Mouse (Mus musculus): ENCODE data around the gene Synm.

Synm gene

GRCm38 (mm10) chr7:67701252-67701914 lies 58.2 kb downstream of the Synm start:
- no peak for ATAC-seq (ENCODE audit: insufficient number of reproducible peaks, low FRiP score, low TSS enrichment)

DNA sequence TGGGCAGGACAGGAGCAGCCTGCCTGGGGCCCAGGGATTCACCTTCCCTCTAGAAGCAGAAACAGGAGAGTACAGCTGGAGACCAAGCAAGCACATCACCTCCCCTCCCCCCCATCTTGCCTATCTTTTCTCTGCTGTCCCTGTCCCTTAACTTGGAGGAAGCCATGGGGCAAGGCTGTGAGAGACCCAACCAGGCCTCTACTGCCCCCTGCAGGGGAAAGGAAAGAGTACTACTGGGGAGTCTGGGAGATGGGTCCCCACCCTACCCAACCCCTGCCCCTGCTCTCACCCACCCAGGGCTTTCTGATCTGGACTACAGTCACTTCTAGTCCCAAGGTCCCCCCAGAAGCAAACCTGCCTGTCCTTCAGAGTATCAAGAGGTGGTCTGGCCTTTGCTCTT lies 58.7 kb downstream of the Synm start:
- ATAC-seq (ENCODE audit: insufficient number of reproducible peaks, low FRiP score, low TSS enrichment), result no peak

DNA sequence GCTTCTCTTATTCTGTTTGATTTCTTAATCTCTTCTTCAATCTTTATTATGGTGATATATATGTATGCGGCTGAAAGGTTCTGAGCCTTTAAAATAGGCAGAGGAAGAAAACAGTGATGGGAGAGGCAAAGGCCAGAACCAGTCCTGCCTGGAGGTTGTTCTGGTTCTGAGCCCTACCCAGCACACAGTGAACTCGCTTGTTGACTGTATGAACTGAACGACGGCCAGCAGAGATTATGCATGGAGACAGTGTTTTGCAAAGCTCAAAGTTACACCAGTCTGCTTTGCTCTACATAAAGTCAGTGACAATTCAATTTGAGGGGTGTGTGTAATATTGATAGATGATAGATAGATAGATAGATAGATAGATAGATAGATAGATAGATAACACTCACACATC lies 60.2 kb downstream of the Synm start:
- no peak for ATAC-seq (ENCODE audit: insufficient number of reproducible peaks, low FRiP score, low TSS enrichment)

DNA sequence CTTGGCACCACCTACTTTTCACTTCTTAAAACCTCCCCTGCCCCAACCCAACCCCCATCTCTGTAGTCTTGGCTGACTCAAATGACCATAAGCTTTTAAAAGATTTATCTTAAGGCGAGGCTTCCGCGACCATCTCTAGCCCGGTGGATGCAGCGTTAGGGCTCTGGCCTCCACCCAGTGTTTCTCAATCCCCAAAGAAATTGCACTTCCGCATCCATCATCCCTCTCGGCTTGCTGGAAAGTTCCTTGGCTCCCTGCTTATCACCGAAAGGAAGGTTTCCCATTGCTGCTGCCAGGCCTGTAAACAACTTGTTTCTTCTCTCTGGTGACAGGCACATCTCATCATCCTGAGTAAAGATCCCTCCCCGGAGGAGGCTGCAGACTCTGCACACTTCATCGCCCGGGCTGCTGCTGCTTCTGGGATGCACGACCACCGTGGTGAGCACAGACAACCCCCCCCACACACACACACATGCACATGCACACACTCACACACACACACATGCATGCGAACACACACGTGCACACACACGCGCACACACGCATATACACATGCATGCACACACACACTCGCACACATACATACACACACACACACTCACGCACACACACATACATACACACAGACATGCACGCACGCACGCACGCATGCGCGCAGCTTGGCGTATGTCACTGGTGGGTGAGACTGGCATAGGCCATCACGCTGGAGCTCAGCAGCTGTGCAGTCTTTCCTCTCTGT lies 61.5 kb downstream of the Synm start:
- ATAC-seq (ENCODE audit: insufficient number of reproducible peaks, low FRiP score, low TSS enrichment), result no peak

DNA sequence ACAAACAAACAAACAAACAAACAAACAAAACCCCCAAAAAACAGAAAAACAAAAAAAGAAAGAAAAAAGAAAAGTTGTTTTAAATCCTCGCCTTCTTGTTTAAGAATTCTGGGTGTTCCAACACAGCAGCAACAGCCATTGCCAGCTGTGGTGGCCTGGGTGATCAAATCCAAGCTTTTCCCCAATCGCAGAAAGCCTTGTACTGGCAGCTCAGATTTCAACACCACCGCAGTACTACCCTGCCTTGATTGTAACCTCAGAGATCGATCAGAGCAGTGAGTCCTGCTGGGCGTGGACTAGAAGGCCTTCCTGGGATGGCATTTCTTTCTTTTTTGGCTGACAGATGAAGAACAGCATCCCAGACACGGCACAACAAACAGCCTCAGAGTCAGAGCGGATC lies 63.6 kb downstream of the Synm start:
- no peak for ATAC-seq (ENCODE audit: insufficient number of reproducible peaks, low FRiP score, low TSS enrichment)

GRCm38 (mm10) chr7:67692791-67693538 lies 66.6 kb downstream of the Synm start:
- no peak for ATAC-seq (ENCODE audit: insufficient number of reproducible peaks, low FRiP score, low TSS enrichment)

- no peak for ATAC-seq (ENCODE audit: insufficient number of reproducible peaks, low FRiP score, low TSS enrichment)
These were observed 67.4 kb downstream of the Synm start for GRCm38 (mm10) chr7:67692141-67692540.

DNA sequence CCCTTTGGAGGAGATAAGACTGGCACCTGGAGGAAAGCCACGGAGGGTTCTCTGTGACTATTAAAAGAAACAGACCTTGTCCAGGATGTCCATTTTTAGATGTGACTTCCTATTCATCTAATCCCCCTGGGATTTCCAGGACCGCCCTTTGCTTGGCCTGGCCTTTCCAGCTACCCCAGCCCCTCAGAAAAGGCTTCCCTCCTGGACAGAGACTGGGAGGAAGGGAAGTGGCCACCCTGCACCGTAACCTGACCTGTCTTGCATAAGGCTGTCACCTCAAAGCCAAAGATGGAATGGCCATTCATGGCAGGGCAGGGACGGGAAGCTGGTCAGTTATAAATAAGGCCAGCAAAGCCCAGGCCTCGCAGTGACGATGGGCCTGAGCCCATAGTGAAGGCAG lies 68.5 kb downstream of the Synm start:
- no peak for ATAC-seq (ENCODE audit: insufficient number of reproducible peaks, low FRiP score, low TSS enrichment)

DNA sequence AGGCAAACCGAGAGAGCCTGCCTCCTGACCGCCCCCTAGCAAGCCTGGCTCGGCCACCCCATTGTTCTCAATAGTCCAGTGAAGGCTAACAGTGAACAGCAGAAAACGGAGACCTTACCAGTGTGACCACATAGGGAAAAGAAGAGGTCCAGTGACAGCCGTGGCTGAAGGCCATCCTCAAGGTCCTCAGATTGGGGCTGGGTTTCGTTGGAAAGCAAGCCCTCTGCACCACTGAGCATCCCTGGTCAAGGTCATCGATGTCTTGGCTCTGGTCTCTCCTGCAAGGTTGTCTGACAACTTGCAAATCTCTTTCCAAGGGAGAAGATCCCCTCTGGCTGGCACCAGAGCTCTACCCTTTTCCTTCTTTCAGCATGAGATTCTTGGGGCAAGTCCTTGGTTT lies 69.7 kb downstream of the Synm start:
- ATAC-seq (ENCODE audit: insufficient number of reproducible peaks, low FRiP score, low TSS enrichment), result no peak

DNA sequence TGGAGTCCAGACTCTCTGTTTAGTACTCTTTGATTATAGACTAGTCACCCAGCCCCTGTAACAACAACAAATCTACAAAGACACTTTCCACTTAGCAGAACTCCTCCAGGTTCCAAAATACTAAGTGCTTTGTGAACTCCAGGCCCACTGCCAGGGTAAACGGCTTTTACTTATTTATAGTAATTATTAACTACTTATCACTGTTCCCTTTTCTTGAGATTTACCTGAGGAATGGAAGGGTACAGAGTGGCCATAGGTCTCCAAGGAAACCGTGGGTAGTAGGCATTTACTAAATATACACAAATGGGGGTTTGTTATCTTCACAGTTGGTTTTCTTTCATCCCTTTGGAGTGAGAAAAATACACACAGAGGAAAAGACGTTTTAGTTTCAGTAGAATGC lies 71.3 kb downstream of the Synm start:
- no peak for ATAC-seq (ENCODE audit: insufficient number of reproducible peaks, low FRiP score, low TSS enrichment)

GRCm38 (mm10) chr7:67686545-67686944 lies 73.0 kb downstream of the Synm start:
- no peak for ATAC-seq (ENCODE audit: insufficient number of reproducible peaks, low FRiP score, low TSS enrichment)

DNA sequence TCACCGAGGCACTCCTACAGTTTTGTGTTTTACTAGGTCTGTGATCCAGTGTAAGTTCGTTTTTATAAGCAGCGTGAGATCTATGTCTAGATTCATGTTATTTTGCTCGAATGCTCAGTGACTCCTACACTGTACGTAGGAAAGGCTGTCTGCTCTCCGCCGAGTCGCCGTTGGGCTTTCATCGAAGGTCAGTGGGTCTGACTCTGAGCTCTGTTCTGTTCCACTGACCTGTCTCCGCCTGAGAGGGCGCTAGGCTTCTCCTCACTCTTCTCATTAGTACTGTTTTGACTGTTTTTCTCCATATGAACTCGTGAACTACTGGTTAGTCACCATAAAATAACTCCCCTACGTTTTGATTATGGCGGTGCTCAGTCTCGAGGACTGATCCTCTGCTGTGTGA lies 76.5 kb downstream of the Synm start:
- no peak for ATAC-seq (ENCODE audit: insufficient number of reproducible peaks, low FRiP score, low TSS enrichment)

GRCm38 (mm10) chr7:67681078-67681477 lies 78.5 kb downstream of the Synm start:
- ATAC-seq (ENCODE audit: insufficient number of reproducible peaks, low FRiP score, low TSS enrichment), result no peak
